Mouse (Mus musculus) retina, adult 2 months (tissue): ENCODE measurements at regions not wholly inside any gene's neighbourhood (a gene's known extent, or its start where the extent isn't known, plus 50 kb on each side); places are given as distances from the start of the nearest gene placed in this dataset.
A peak's percentile ranks its signal among the peaks of the same experiment; 100 is the strongest.

Source experiments
- DNase-seq: peaks from one replicate; pipeline ENCODE4 v3.0.0-alpha.2; 2012; ENCODE audit warnings: low read depth, low spot score

GRCm38 (mm10) chr9:47387716-47388300, 142.2 kb upstream of the Cadm1 start:
- DNase-seq: no peak

- DNase-seq: no peak
Observed at GRCm38 (mm10) chr9:47389901-47390300, 140.1 kb upstream of the Cadm1 start.

GRCm38 (mm10) chr9:47391669-47392068, 138.3 kb upstream of the Cadm1 start:
- no peak for DNase-seq

- no peak for DNase-seq
Observed at GRCm38 (mm10) chr9:47399598-47399997, 130.4 kb upstream of the Cadm1 start.

GRCm38 (mm10) chr9:47400117-47400823, 129.7 kb upstream of the Cadm1 start:
- no peak for DNase-seq

GRCm38 (mm10) chr9:47401511-47401910, 128.5 kb upstream of the Cadm1 start:
- DNase-seq: no peak

GRCm38 (mm10) chr9:47403317-47403716, 126.7 kb upstream of the Cadm1 start:
- no peak for DNase-seq

GRCm38 (mm10) chr9:47404821-47405220, 125.2 kb upstream of the Cadm1 start:
- DNase-seq: no peak

- DNase-seq: no peak
Observed at GRCm38 (mm10) chr9:47405547-47405946, 124.4 kb upstream of the Cadm1 start.

GRCm38 (mm10) chr9:47407007-47407670, 122.8 kb upstream of the Cadm1 start:
- no peak for DNase-seq

GRCm38 (mm10) chr9:47408061-47408460, 121.9 kb upstream of the Cadm1 start:
- no peak for DNase-seq

- DNase-seq: no peak
Observed at GRCm38 (mm10) chr9:47409579-47409978, 120.4 kb upstream of the Cadm1 start.

- no peak for DNase-seq
Observed at GRCm38 (mm10) chr9:47412786-47413185, 117.2 kb upstream of the Cadm1 start.

GRCm38 (mm10) chr9:47414350-47414988, 115.5 kb upstream of the Cadm1 start:
- DNase-seq: no peak

GRCm38 (mm10) chr9:47422151-47422599, 107.8 kb upstream of the Cadm1 start:
- DNase-seq: peak; percentile 53

GRCm38 (mm10) chr9:47422741-47423461, 107.1 kb upstream of the Cadm1 start:
- peak; percentile 44 for DNase-seq

- DNase-seq: no peak
Observed at GRCm38 (mm10) chr9:47423462-47423832, 106.5 kb upstream of the Cadm1 start.

GRCm38 (mm10) chr9:47424191-47424590, 105.8 kb upstream of the Cadm1 start:
- DNase-seq: no peak

GRCm38 (mm10) chr9:47426712-47427111, 103.3 kb upstream of the Cadm1 start:
- DNase-seq: no peak

GRCm38 (mm10) chr9:47428710-47429341, 101.1 kb upstream of the Cadm1 start:
- no peak for DNase-seq

GRCm38 (mm10) chr9:47429691-47430090, 100.3 kb upstream of the Cadm1 start:
- DNase-seq: no peak
